Mouse (Mus musculus) gastrocnemius, postnatal 36 days (tissue): ENCODE data around the gene N4bp2l2. TPM values are rescaled to one million over a fixed set of nuclear protein-coding genes. Genes with fewer than 3 reads are reported as not detected.
"Not testable (repeated sequence)": the region's sequence is repeated elsewhere in the genome, so short reads cannot be mapped to it uniquely, and the experiment has no call there.

Experiments used
- DNase-seq, 2 experiments: peaks; one replicate each; pipeline ENCODE4 v3.0.0; 2022
- intact Hi-C: fragments of 180-260 bp; cut with DNase I; formaldehyde crosslinking; loops from one replicate; pipeline ENCODE4 v1.15.1; 2025
- total RNA-seq, 2 experiments: library from RNA; stranded (reverse); gene quantifications; 2 replicates each; pipeline ENCODE4 v1.2.3; 2021

Gene N4bp2l2
- total RNA-seq, 2 experiments from 2014 or later = 23.6 to 28.8 TPM

GRCm38 (mm10) chr5:150654548-150654947 is 11.4 kb downstream of the N4bp2l2 start:
- intact Hi-C loops = no loop called here
- no peak for DNase-seq

GRCm38 (mm10) chr5:150652578-150652977 is 13.4 kb downstream of the N4bp2l2 start:
- intact Hi-C loops = no loop called here
- DNase-seq = no peak

- intact Hi-C loops = no loop called here
- no peak for DNase-seq
Measured at GRCm38 (mm10) chr5:150644926-150645325, 21.1 kb downstream of the N4bp2l2 start.

GRCm38 (mm10) chr5:150643390-150643789 is 22.6 kb downstream of the N4bp2l2 start:
- DNase-seq, intact Hi-C loops: not testable (repeated sequence)

GRCm38 (mm10) chr5:150641440-150641839 is 24.5 kb downstream of the N4bp2l2 start:
- intact Hi-C loops = no loop called here
- no peak for DNase-seq

- DNase-seq = no peak
- intact Hi-C loops = no loop called here
Measured at GRCm38 (mm10) chr5:150629692-150630091, 36.3 kb downstream of the N4bp2l2 start.

- intact Hi-C loops = no loop called here
- DNase-seq = no peak
Measured at GRCm38 (mm10) chr5:150629272-150629671, 36.7 kb downstream of the N4bp2l2 start.

- DNase-seq = no peak
- intact Hi-C loops = no loop called here
Measured at GRCm38 (mm10) chr5:150625528-150625927, 40.5 kb downstream of the N4bp2l2 start.

GRCm38 (mm10) chr5:150622792-150623191 is 43.2 kb downstream of the N4bp2l2 start:
- intact Hi-C loops = no loop called here
- no peak for DNase-seq

- DNase-seq = no peak
- intact Hi-C loops = no loop called here
Measured at GRCm38 (mm10) chr5:150621592-150621991, 44.4 kb downstream of the N4bp2l2 start.

GRCm38 (mm10) chr5:150620588-150621135 is 45.3 kb downstream of the N4bp2l2 start:
- intact Hi-C loops = no loop called here
- no peak for DNase-seq

GRCm38 (mm10) chr5:150618599-150619355 is 47.2 kb downstream of the N4bp2l2 start:
- no peak for DNase-seq
- intact Hi-C loops = no loop called here

GRCm38 (mm10) chr5:150616731-150617130 is 49.3 kb downstream of the N4bp2l2 start:
- intact Hi-C loops = no loop called here

GRCm38 (mm10) chr5:150616216-150616615 is 49.8 kb downstream of the N4bp2l2 start:
- intact Hi-C loops = no loop called here
- DNase-seq = no peak

More at GRCm38 (mm10) chr5:150616731-150617130, 49.3 kb downstream of the N4bp2l2 start:
- no peak for DNase-seq

- DNase-seq = no peak
- intact Hi-C loops = no loop called here
Measured at GRCm38 (mm10) chr5:150614054-150614453, 51.9 kb downstream of the N4bp2l2 start.

GRCm38 (mm10) chr5:150611697-150612096 is 54.3 kb downstream of the N4bp2l2 start:
- no peak for DNase-seq
- intact Hi-C loops = no loop called here

GRCm38 (mm10) chr5:150611136-150611535 is 54.8 kb downstream of the N4bp2l2 start:
- DNase-seq = no peak
- intact Hi-C loops = no loop called here

GRCm38 (mm10) chr5:150607631-150608030 is 58.4 kb downstream of the N4bp2l2 start:
- intact Hi-C loops = no loop called here
- DNase-seq = no peak

GRCm38 (mm10) chr5:150606131-150606530 is 59.9 kb downstream of the N4bp2l2 start:
- intact Hi-C loops = no loop called here
- DNase-seq = no peak

GRCm38 (mm10) chr5:150601441-150602230 is 64.3 kb downstream of the N4bp2l2 start:
- DNase-seq = no peak
- intact Hi-C loops = no loop called here
